Mouse (Mus musculus) C2C12 (cell line): Measurements from ENCODE around the gene Zscan5b. TPM values are rescaled to one million over a fixed set of nuclear protein-coding genes. Genes with fewer than 3 reads are reported as not detected.
"Not testable (repeated sequence)": the region's sequence is repeated elsewhere in the genome, so short reads cannot be mapped to it uniquely, and the experiment has no call there.

Source experiments
- H3K27me3 ChIP-seq: one replicate; pipeline ENCODE4 v1.6.1; 2011; ENCODE audit not compliant: control insufficient read depth, insufficient read depth, insufficient read length
- H3K36me3 ChIP-seq: one replicate; pipeline ENCODE4 v1.6.1; 2011; ENCODE audit not compliant: control insufficient read depth, insufficient read depth
- H3K4me3 ChIP-seq: one replicate; pipeline ENCODE4 v1.5.1; 2011; ENCODE audit warnings: mild to moderate bottlenecking, control low read depth; ENCODE audit not compliant: poor library complexity, insufficient read depth, severe bottlenecking
- H3K79me2 ChIP-seq: one replicate; pipeline ENCODE4 v1.6.1; 2011; ENCODE audit not compliant: control insufficient read depth, insufficient read depth
- H3K79me3 ChIP-seq: one replicate; pipeline ENCODE4 v1.6.1; 2011; ENCODE audit warnings: low read depth, control low read depth
- H3ac ChIP-seq: one replicate; pipeline ENCODE3; 2011; ENCODE audit warnings: low read depth; ENCODE audit not compliant: control insufficient read depth, insufficient read length
- CEBPB ChIP-seq: IDR thresholded peaks from one replicate; pipeline ENCODE4 v1.6.1; 2011; ENCODE audit warnings: low read depth, mild to moderate bottlenecking, control low read depth, moderate library complexity
- CTCF ChIP-seq: IDR thresholded peaks from one replicate; pipeline ENCODE4 v1.5.1; 2011; ENCODE audit not compliant: control insufficient read depth, insufficient read depth, insufficient read length
- FOSL1 ChIP-seq: IDR thresholded peaks from one replicate; pipeline ENCODE4 v1.8.0; 2011; ENCODE audit warnings: mild to moderate bottlenecking, low read length; ENCODE audit not compliant: poor library complexity, insufficient read depth, severe bottlenecking
- MAX ChIP-seq: IDR thresholded peaks from one replicate; pipeline ENCODE4 v1.6.1; 2011; ENCODE audit warnings: mild to moderate bottlenecking, control low read depth
- MYOD1 ChIP-seq: IDR thresholded peaks from one replicate; pipeline ENCODE4 v1.6.1; 2011; ENCODE audit warnings: low read depth; ENCODE audit not compliant: control insufficient read depth, insufficient read length
- MYOG ChIP-seq: IDR thresholded peaks from one replicate; pipeline ENCODE4 v1.6.1; 2011; ENCODE audit not compliant: control insufficient read depth, insufficient read length; ENCODE audit errors: extremely low read depth
- USF1 ChIP-seq: IDR thresholded peaks from one replicate; pipeline ENCODE4 v1.6.1; 2011; ENCODE audit warnings: low read depth, mild to moderate bottlenecking, control low read depth, moderate library complexity
- long read RNA-seq, 2 experiments: library from polyadenylated mRNA; unstranded; transcript quantifications; one replicate each; pipeline ENCODE4 v2.0.0; 2019 to 2020
- polyA plus RNA-seq: library from polyadenylated mRNA; unstranded; fragments of >200 nt; fragmentation: generic; extraction: Trizol; gene quantifications from one replicate; pipeline ENCODE4 v1.2.1, GENCODE M21; 2012; ENCODE audit warnings: missing spikeins

Zscan5b gene
- polyA plus RNA-seq, result not detected
- long read RNA-seq, experiment 1, result 0 reads
- long read RNA-seq, experiment 2, result 0 reads

GRCm38 (mm10) chr7:6221978-6222377 lies at the start of gene Zscan5b:
Zscan5b (plus strand) TSS chr7:6222278.
- Histone ChIP-seq H3K79me2 (no peaks in the 10 kb centered on the region), H3K36me3 (no peaks in the 10 kb centered on the region), H3K79me3 (no peaks in the 10 kb centered on the region), H3K4me3 (no peak within 1 kb of the TSS), H3K27me3 (no peaks in the 10 kb centered on the region), H3ac (no peak within 1 kb of the TSS)
- TF ChIP-seq FOSL1 (no peak), MAX (no peak), MYOG (no peak), CEBPB (no peak), USF1 (no peak), MYOD1 (no peak), CTCF (no peak)

- H3K79me2 ChIP-seq, result peaks cover 17% of the 10 kb centered on the region
- H3K4me3 ChIP-seq, result peak overlapping the region; percentile 49
- peaks cover 2% of the 10 kb centered on the region for H3K79me3 ChIP-seq
- TF ChIP-seq USF1, result no peak
- TF ChIP-seq CTCF, result no peak
- TF ChIP-seq CEBPB, result no peak
- no peak for TF ChIP-seq MAX
- TF ChIP-seq MYOG, result no peak
- TF ChIP-seq FOSL1, result no peak
- TF ChIP-seq MYOD1, result no peak
- peak overlapping the region; percentile 70 for H3ac ChIP-seq
- no peaks in the 10 kb centered on the region for H3K36me3 ChIP-seq
- no peaks in the 10 kb centered on the region for H3K27me3 ChIP-seq
These were observed 49.3 kb upstream of the Zscan5b start for GRCm38 (mm10) chr7:6172674-6173244.

GRCm38 (mm10) chr7:6173872-6174271 lies 48.2 kb upstream of the Zscan5b start:
- Histone ChIP-seq H3K79me3 (peaks cover 2% of the 10 kb centered on the region), H3K27me3 (no peaks in the 10 kb centered on the region), H3K4me3 (no peak overlapping the region), H3K79me2 (peaks cover 17% of the 10 kb centered on the region), H3ac (no peak overlapping the region), H3K36me3 (no peaks in the 10 kb centered on the region)
- TF ChIP-seq USF1 (no peak), MYOG (no peak), FOSL1 (no peak), CEBPB (no peak), CTCF (no peak), MAX (no peak), MYOD1 (no peak)

GRCm38 (mm10) chr7:6174365-6174987 lies 47.6 kb upstream of the Zscan5b start:
- not testable (repeated sequence) for H3K79me3 ChIP-seq, H3ac ChIP-seq, H3K4me3 ChIP-seq, H3K36me3 ChIP-seq, H3K27me3 ChIP-seq
- H3K79me2 ChIP-seq, result peaks cover 17% of the 10 kb centered on the region

GRCm38 (mm10) chr7:6179013-6179412 lies 43.1 kb upstream of the Zscan5b start:
- H3K79me3 ChIP-seq, result peaks cover 2% of the 10 kb centered on the region
- TF ChIP-seq USF1, result no peak
- TF ChIP-seq MYOD1, result no peak
- TF ChIP-seq MYOG, result no peak
- TF ChIP-seq CEBPB, result no peak
- TF ChIP-seq MAX, result no peak
- TF ChIP-seq CTCF, result no peak
- no peak for TF ChIP-seq FOSL1
- H3ac ChIP-seq, result no peak overlapping the region
- no peaks in the 10 kb centered on the region for H3K36me3 ChIP-seq
- no peak overlapping the region for H3K4me3 ChIP-seq
- no peaks in the 10 kb centered on the region for H3K27me3 ChIP-seq
- peaks cover 11% of the 10 kb centered on the region for H3K79me2 ChIP-seq

- no peak overlapping the region for H3K4me3 ChIP-seq
- no peaks in the 10 kb centered on the region for H3K79me3 ChIP-seq
- no peak overlapping the region for H3ac ChIP-seq
- H3K27me3 ChIP-seq, result no peaks in the 10 kb centered on the region
- H3K79me2 ChIP-seq, result no peaks in the 10 kb centered on the region
- TF ChIP-seq MYOD1, result no peak
- no peak for TF ChIP-seq CEBPB
- TF ChIP-seq CTCF, result no peak
- no peak for TF ChIP-seq MAX
- no peak for TF ChIP-seq FOSL1
- no peak for TF ChIP-seq USF1
- TF ChIP-seq MYOG, result no peak
- H3K36me3 ChIP-seq, result peaks cover 6% of the 10 kb centered on the region
These were observed 39.2 kb upstream of the Zscan5b start for GRCm38 (mm10) chr7:6182882-6183281.
